Mouse (Mus musculus) frontal cortex, postnatal 36 days (tissue): ENCODE measurements around the gene Atf3.
A peak's percentile ranks its signal among the peaks of the same experiment; 100 is the strongest.

Experiments
- DNase-seq, 2 experiments: peaks; one replicate each; pipeline ENCODE4 v3.0.0; 2022; ENCODE audit warnings: low spot score in 2 of 2

The Atf3 gene

GRCm38 (mm10) chr1:191230355-191230931 lies 12.6 kb upstream of the Atf3 start:
- DNase-seq: peak in 1 of 2 experiments; percentile 23

- no peak for DNase-seq
These were observed 8.7 kb upstream of the Atf3 start for GRCm38 (mm10) chr1:191226570-191226969.

DNA sequence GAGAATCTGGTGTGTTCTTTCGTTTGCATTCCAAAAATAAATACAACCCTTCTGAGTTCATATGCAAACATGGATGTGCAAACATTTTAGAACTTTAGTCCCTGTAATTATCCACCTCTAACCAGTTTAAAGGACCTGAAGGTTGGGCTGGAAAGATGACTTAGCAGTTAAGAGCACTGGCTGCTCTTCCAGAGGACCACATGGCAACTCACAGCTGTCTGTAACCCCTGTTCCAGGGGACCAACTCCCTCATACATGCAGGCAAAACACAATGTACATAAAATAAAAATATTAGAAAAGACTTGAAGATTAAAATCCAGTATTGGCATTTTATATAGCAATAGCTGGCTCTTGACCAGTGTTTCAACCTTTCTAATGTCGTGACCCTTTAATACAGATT lies 7.9 kb upstream of the Atf3 start:
- DNase-seq: no peak

- no peak for DNase-seq
These were observed 7.3 kb upstream of the Atf3 start for GRCm38 (mm10) chr1:191224981-191225703.

GRCm38 (mm10) chr1:191224302-191224980 lies 6.6 kb upstream of the Atf3 start:
- peak; percentile 93 for DNase-seq

GRCm38 (mm10) chr1:191223930-191224301 lies 6.1 kb upstream of the Atf3 start:
- no peak for DNase-seq

GRCm38 (mm10) chr1:191222031-191222430 lies 4.2 kb upstream of the Atf3 start:
- DNase-seq: no peak

GRCm38 (mm10) chr1:191220588-191220987 lies 2.7 kb upstream of the Atf3 start:
- DNase-seq: no peak

DNA sequence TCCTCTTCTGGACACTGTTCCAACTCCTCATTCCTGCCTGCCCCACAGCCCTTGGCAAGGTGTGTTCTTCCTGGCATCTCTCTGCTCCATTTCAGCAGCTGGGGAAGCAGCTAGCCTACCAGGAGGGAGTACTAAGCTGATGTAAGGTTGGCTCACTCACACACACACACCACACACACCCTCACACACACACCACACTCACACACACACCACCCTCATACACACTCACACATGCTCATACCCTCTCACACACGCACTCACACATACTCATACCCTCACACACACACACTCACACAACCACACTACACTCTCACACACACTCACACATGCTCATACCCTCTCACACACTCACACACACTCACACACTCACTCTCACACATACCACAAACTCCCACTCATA lies 1.9 kb upstream of the Atf3 start:
- DNase-seq: no peak

DNA sequence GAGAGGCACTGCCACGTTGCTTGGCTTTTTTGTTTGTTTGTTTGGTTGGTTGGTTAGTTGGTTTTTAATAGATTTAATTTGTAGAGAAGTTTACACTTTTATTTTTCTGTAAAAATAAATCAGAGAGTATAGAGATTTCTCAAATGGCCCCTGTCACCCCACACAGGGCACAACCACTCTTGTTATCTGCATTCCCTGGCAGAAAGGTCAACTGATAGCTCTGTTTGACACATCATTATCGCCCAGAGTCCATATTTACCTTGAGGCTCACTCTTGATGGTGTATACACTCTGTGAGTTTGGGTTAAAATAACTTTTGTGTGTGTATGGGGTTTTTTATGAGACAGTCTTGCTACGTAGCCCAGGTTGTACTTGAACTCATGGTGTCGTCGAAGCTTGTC lies 744 bp upstream of the Atf3 start:
- DNase-seq: no peak

DNA sequence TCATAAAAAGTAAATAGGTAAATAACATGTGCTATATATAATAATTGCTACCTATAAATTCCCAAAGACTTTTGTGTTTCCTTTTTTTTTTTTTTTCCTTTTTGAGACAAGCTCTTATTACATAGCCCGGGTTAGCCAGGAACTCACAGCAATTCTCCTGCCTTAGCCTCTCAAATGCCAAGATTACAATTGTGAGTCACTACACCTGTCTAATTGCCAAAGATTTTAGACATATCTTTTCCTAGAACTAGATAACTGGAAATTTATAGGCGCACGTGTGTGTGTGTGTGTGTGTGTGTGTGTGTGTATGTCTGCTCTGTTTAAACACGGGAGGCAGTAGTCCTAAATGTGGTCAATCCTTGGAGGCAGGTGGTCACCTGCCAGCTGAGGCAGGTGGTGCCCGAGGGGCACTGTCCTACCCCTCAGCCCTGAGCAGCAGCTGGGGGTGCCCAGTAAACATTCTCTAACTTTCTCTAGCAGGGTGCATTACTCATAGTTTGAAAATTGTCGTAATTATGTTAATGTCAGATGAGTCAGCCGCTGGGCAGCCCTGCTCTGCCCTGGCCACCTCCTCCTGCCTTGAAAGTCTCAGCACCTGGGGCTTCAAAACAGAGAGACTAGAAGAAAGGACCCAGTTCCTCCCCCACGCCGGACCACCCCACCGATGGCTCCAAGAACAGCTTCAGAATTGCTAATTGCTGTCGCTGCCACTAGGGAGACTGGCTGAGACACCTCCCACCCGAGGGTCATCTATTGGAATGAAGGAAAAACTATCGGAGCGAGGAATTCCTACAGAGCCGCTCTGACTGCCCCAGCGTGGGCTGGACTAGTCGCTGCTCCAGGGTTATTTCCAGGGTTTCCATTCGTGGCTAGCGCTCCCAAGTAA lies 1.8 kb downstream of the Atf3 start:
- no peak for DNase-seq

GRCm38 (mm10) chr1:191211096-191211495 lies 6.7 kb downstream of the Atf3 start:
- DNase-seq: no peak

- DNase-seq: no peak
These were observed 12.0 kb downstream of the Atf3 start for GRCm38 (mm10) chr1:191205791-191206190.

GRCm38 (mm10) chr1:191204876-191205275 lies 13.0 kb downstream of the Atf3 start:
- DNase-seq: no peak

GRCm38 (mm10) chr1:191203496-191203895 lies 14.3 kb downstream of the Atf3 start:
- DNase-seq: no peak

- DNase-seq: no peak
These were observed 15.5 kb downstream of the Atf3 start for GRCm38 (mm10) chr1:191202208-191202952.

GRCm38 (mm10) chr1:191200816-191201602 lies 16.8 kb downstream of the Atf3 start:
- DNase-seq: no peak

- no peak for DNase-seq
These were observed 19.9 kb downstream of the Atf3 start for GRCm38 (mm10) chr1:191197916-191198315.

- DNase-seq: no peak
These were observed 21.8 kb downstream of the Atf3 start for GRCm38 (mm10) chr1:191196016-191196415.

DNA sequence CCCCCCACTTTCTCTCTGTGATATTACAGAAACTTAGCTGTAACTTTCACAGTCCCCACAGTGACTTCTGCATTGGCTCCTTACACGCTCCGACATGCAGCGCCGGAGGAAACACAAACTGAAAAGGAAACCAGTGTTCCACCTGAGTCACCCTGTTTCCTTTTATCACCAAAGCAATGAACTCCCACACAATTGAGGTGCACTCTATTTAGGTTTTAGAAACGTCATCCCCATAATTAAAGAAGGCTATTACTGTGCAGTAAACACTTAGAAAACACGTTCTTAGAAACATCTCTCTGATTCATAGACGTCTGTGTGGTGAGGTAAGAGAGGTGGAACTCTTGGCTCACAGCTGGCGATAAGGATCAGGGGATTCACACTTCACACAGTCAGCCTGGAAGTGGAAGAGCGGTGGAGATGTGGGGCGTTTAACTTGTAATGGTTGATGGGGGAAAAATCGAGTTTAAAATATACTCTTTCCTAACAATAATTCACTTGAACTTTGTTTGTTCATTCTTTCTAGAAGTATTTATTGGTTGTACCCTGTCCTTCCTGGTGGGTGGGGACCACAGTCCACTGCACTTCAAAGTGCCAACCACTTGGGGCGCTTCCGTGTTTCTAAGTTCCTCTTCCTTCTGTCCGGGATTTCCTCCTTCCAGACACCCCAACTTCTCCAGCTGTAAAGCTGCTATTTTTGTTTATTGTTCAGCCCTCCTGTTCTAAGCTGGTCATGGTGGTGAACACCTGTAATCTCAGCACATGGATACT lies 24.0 kb downstream of the Atf3 start:
- no peak for DNase-seq
